Mouse (Mus musculus): ENCODE results near the gene Dusp1. TPM values are rescaled to one million over a fixed set of nuclear protein-coding genes. Genes with fewer than 3 reads are reported as not detected.
A peak's percentile ranks its signal among the peaks of the same experiment; 100 is the strongest.

Dusp1 gene
- polyA plus RNA-seq (2014; fragmentation: Nextera tagmentation; extraction: Ambion mirVana), result 30.2 and 36.9 TPM in 2 replicates

DNA sequence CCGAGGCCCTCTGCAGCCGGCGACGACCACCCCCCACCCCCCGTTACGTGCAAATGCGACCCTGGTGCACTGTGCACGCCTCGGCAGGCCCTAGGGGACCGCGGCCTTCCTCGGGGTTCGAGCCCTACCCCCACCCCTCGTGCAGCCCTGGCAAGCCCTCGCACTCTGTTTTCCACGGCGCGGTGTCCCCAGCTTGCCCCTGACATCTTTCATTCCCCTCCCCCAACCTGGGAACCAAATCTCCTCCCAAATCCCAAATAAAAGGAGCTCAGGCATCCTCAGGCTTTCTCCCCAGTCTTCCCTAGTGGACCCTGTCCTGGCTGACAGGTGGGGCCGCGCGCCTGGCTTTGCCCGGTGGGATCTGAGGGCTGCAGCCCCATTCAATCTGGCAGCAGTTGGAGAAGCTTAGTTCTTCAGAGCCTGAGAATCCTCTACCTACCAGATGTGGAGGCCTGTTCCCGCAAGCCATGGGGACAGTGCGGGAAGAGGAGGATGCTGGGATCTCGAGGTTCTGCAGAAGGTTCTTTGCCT is at the start of gene Dusp1:
Dusp1 (minus strand) TSS at position 478 of the 531 bp plus-strand sequence.
- Histone ChIP-seq H3K27me3 (ENCODE audit: control insufficient read depth, insufficient read depth, low read length) (no peaks in the 10 kb centered on the region), H3K4me2 (ENCODE audit: low read length) (peak within 1 kb of the TSS; percentile 92), H3K4me3 (ENCODE audit: control insufficient read depth in 1 of 2, insufficient read depth in 1 of 2, low read depth in 1 of 2, low read length in 2 of 2) (peak within 1 kb of the TSS; percentile 71 to 76), H3K4me1 (ENCODE audit: control insufficient read depth in 2 of 2, insufficient read depth in 2 of 2, low read length in 2 of 2) (peaks cover 15 to 22% of the 10 kb centered on the region in 2 experiments), H3K9me3 (ENCODE audit: control insufficient read depth, low read length) (0 out of 2 replicates have a peak, but pooled peaks cover 3% of the 10 kb centered on the region), H3K36me3 (ENCODE audit: control insufficient read depth, insufficient read depth, low read length) (peaks cover 23% of the 10 kb centered on the region), H3K27ac (replicated peaks in 1 of 2; ENCODE audit: control insufficient read depth in 1 of 2, insufficient read depth in 1 of 2, low read depth in 2 of 2, low read length in 2 of 2) (peak within 1 kb of the TSS; percentile 68 to 76), H3K9ac (ENCODE audit: low read length) (peak within 1 kb of the TSS; percentile 95)
- 1% methylated on average over 25 of the region's 25 CpGs for WGBS
- peak; percentile 54; the same call in 1 of the 2 replicates for ATAC-seq (ENCODE audit: insufficient number of reproducible peaks, insufficient read depth, low FRiP score, low read depth)

- no peak overlapping the region for H3K4me3 ChIP-seq (ENCODE audit: control insufficient read depth in 1 of 2, insufficient read depth in 1 of 2, low read depth in 1 of 2, low read length in 2 of 2)
- peak overlapping the region; percentile 95 to 96 for H3K27ac ChIP-seq (replicated peaks in 1 of 2; ENCODE audit: control insufficient read depth in 1 of 2, insufficient read depth in 1 of 2, low read depth in 2 of 2, low read length in 2 of 2)
- no peaks in the 10 kb centered on the region for H3K9me3 ChIP-seq (ENCODE audit: control insufficient read depth, low read length)
- WGBS, result 32% methylated on average over 7 of the region's 7 CpGs
- H3K27me3 ChIP-seq (ENCODE audit: control insufficient read depth, insufficient read depth, low read length), result no peaks in the 10 kb centered on the region
- H3K9ac ChIP-seq (ENCODE audit: low read length), result peak overlapping the region; percentile 55
- H3K4me1 ChIP-seq (ENCODE audit: control insufficient read depth in 2 of 2, insufficient read depth in 2 of 2, low read length in 2 of 2), result peaks cover 30 to 46% of the 10 kb centered on the region in 2 experiments
- H3K36me3 ChIP-seq (ENCODE audit: control insufficient read depth, insufficient read depth, low read length), result peaks cover 50% of the 10 kb centered on the region
- H3K4me2 ChIP-seq (ENCODE audit: low read length), result no peak overlapping the region
- no peak for ATAC-seq (ENCODE audit: insufficient number of reproducible peaks, insufficient read depth, low FRiP score, low read depth)
These were observed 49.4 kb upstream of the Dusp1 start for GRCm38 (mm10) chr17:26611328-26611727.

DNA sequence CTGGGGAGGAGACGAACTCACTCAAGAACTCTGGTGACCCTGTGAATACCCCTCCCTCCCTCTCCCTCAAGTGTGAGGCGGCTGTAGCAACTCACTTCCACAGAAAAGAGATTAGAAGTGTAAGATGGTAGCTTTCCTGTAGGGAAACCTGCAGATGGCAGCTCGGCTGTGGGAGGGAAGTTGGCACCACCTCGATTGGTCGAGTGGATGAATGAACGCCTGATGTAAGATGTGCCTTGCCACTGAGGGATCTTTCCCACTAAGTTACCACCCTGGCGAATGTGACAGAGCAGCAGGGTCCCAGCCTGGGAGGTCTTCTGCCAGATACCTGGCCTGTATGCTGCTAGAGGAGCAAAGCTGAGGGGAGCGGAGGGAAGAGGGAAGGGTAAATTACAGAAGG is 47.9 kb upstream of the Dusp1 start:
- no peak for ATAC-seq (ENCODE audit: insufficient number of reproducible peaks, insufficient read depth, low FRiP score, low read depth)
- Histone ChIP-seq H3K4me3 (ENCODE audit: control insufficient read depth in 1 of 2, insufficient read depth in 1 of 2, low read depth in 1 of 2, low read length in 2 of 2) (no peak overlapping the region), H3K27me3 (ENCODE audit: control insufficient read depth, insufficient read depth, low read length) (no peaks in the 10 kb centered on the region), H3K27ac (replicated peaks in 1 of 2; ENCODE audit: control insufficient read depth in 1 of 2, insufficient read depth in 1 of 2, low read depth in 2 of 2, low read length in 2 of 2) (peak overlapping the region in 1 of 2 experiments; percentile 28; a peak in 1 of 4 replicates), H3K9me3 (ENCODE audit: control insufficient read depth, low read length) (no peaks in the 10 kb centered on the region), H3K4me1 (ENCODE audit: control insufficient read depth in 2 of 2, insufficient read depth in 2 of 2, low read length in 2 of 2) (peaks cover 30 to 46% of the 10 kb centered on the region in 2 experiments), H3K4me2 (ENCODE audit: low read length) (no peak overlapping the region), H3K9ac (ENCODE audit: low read length) (no peak overlapping the region), H3K36me3 (ENCODE audit: control insufficient read depth, insufficient read depth, low read length) (peaks cover 45% of the 10 kb centered on the region)
- 83% methylated on average over 8 of the region's 8 CpGs for WGBS

GRCm38 (mm10) chr17:26608877-26609276 is 46.9 kb upstream of the Dusp1 start:
- 82% methylated on average over 8 of the region's 8 CpGs for WGBS
- H3K4me3 ChIP-seq (ENCODE audit: control insufficient read depth in 1 of 2, insufficient read depth in 1 of 2, low read depth in 1 of 2, low read length in 2 of 2), result no peak overlapping the region
- peaks cover 24 to 37% of the 10 kb centered on the region in 2 experiments for H3K4me1 ChIP-seq (ENCODE audit: control insufficient read depth in 2 of 2, insufficient read depth in 2 of 2, low read length in 2 of 2)
- H3K9ac ChIP-seq (ENCODE audit: low read length), result peak overlapping the region; percentile 38; the same call in 1 of the 2 replicates
- no peaks in the 10 kb centered on the region for H3K9me3 ChIP-seq (ENCODE audit: control insufficient read depth, low read length)
- no peak for ATAC-seq (ENCODE audit: insufficient number of reproducible peaks, insufficient read depth, low FRiP score, low read depth)
- peaks cover 40% of the 10 kb centered on the region for H3K36me3 ChIP-seq (ENCODE audit: control insufficient read depth, insufficient read depth, low read length)
- H3K27ac ChIP-seq (replicated peaks in 1 of 2; ENCODE audit: control insufficient read depth in 1 of 2, insufficient read depth in 1 of 2, low read depth in 2 of 2, low read length in 2 of 2), result peak overlapping the region; percentile 21 to 41; a peak in 2 of 4 replicates
- H3K4me2 ChIP-seq (ENCODE audit: low read length), result no peak overlapping the region
- H3K27me3 ChIP-seq (ENCODE audit: control insufficient read depth, insufficient read depth, low read length), result no peaks in the 10 kb centered on the region

DNA sequence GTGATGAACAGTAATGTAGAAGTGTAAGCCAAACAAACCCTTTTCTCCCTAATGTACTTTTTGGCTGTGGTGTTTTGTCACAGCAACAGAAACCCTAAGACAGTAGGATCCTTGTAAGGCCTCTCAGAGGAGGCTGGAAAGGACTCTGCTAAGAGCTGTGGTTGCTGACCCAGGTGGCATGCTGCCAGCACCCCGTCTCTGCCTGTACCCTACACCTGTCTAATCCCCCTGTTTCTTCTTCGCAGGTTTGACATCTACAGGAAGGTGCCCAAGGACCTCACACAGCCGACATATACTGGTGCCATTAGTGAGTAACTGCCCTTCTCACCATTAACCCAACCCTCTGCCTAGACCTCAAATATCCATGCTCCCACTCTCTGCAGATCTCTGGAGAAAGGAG is 46.4 kb upstream of the Dusp1 start:
- H3K27ac ChIP-seq (replicated peaks in 1 of 2; ENCODE audit: control insufficient read depth in 1 of 2, insufficient read depth in 1 of 2, low read depth in 2 of 2, low read length in 2 of 2), result peak overlapping the region; percentile 21 to 41; a peak in 1 of 4 replicates
- no peaks in the 10 kb centered on the region for H3K9me3 ChIP-seq (ENCODE audit: control insufficient read depth, low read length)
- no peaks in the 10 kb centered on the region for H3K27me3 ChIP-seq (ENCODE audit: control insufficient read depth, insufficient read depth, low read length)
- H3K4me3 ChIP-seq (ENCODE audit: control insufficient read depth in 1 of 2, insufficient read depth in 1 of 2, low read depth in 1 of 2, low read length in 2 of 2), result no peak overlapping the region
- peaks cover 19 to 36% of the 10 kb centered on the region in 2 experiments for H3K4me1 ChIP-seq (ENCODE audit: control insufficient read depth in 2 of 2, insufficient read depth in 2 of 2, low read length in 2 of 2)
- H3K36me3 ChIP-seq (ENCODE audit: control insufficient read depth, insufficient read depth, low read length), result peaks cover 40% of the 10 kb centered on the region
- no peak for ATAC-seq (ENCODE audit: insufficient number of reproducible peaks, insufficient read depth, low FRiP score, low read depth)
- no peak overlapping the region for H3K9ac ChIP-seq (ENCODE audit: low read length)
- no peak overlapping the region for H3K4me2 ChIP-seq (ENCODE audit: low read length)
- WGBS, result 89% methylated on average over 3 of the region's 3 CpGs

- WGBS, result 78% methylated on average over 2 of the region's 2 CpGs
- H3K27me3 ChIP-seq (ENCODE audit: control insufficient read depth, insufficient read depth, low read length), result no peaks in the 10 kb centered on the region
- H3K36me3 ChIP-seq (ENCODE audit: control insufficient read depth, insufficient read depth, low read length), result peaks cover 39% of the 10 kb centered on the region
- H3K4me3 ChIP-seq (ENCODE audit: control insufficient read depth in 1 of 2, insufficient read depth in 1 of 2, low read depth in 1 of 2, low read length in 2 of 2), result no peak overlapping the region
- no peak for ATAC-seq (ENCODE audit: insufficient number of reproducible peaks, insufficient read depth, low FRiP score, low read depth)
- H3K27ac ChIP-seq (replicated peaks in 1 of 2; ENCODE audit: control insufficient read depth in 1 of 2, insufficient read depth in 1 of 2, low read depth in 2 of 2, low read length in 2 of 2), result no peak overlapping the region
- H3K9ac ChIP-seq (ENCODE audit: low read length), result no peak overlapping the region
- no peak overlapping the region for H3K4me2 ChIP-seq (ENCODE audit: low read length)
- H3K4me1 ChIP-seq (ENCODE audit: control insufficient read depth in 2 of 2, insufficient read depth in 2 of 2, low read length in 2 of 2), result peaks cover 25 to 45% of the 10 kb centered on the region in 2 experiments
- H3K9me3 ChIP-seq (ENCODE audit: control insufficient read depth, low read length), result no peaks in the 10 kb centered on the region
These were observed 44.6 kb upstream of the Dusp1 start for GRCm38 (mm10) chr17:26606516-26606915.

GRCm38 (mm10) chr17:26605636-26606035 is 43.7 kb upstream of the Dusp1 start:
- Histone ChIP-seq H3K9ac (ENCODE audit: low read length) (no peak overlapping the region), H3K4me1 (ENCODE audit: control insufficient read depth in 2 of 2, insufficient read depth in 2 of 2, low read length in 2 of 2) (peaks cover 25 to 45% of the 10 kb centered on the region in 2 experiments), H3K4me3 (ENCODE audit: control insufficient read depth in 1 of 2, insufficient read depth in 1 of 2, low read depth in 1 of 2, low read length in 2 of 2) (no peak overlapping the region), H3K27ac (replicated peaks in 1 of 2; ENCODE audit: control insufficient read depth in 1 of 2, insufficient read depth in 1 of 2, low read depth in 2 of 2, low read length in 2 of 2) (no peak overlapping the region), H3K36me3 (ENCODE audit: control insufficient read depth, insufficient read depth, low read length) (peaks cover 33% of the 10 kb centered on the region), H3K9me3 (ENCODE audit: control insufficient read depth, low read length) (no peaks in the 10 kb centered on the region), H3K4me2 (ENCODE audit: low read length) (no peak overlapping the region), H3K27me3 (ENCODE audit: control insufficient read depth, insufficient read depth, low read length) (no peaks in the 10 kb centered on the region)
- 74% methylated on average over 4 of the region's 4 CpGs for WGBS
- ATAC-seq (ENCODE audit: insufficient number of reproducible peaks, insufficient read depth, low FRiP score, low read depth), result no peak

Measured in heart, embryonic 14.5 days (tissue).